Mouse (Mus musculus): ENCODE measurements around the gene Gm17581. TPM values are rescaled to one million over a fixed set of nuclear protein-coding genes. Genes with fewer than 3 reads are reported as not detected.

Gm17581 gene
- total RNA-seq (2023) = not detected

DNA sequence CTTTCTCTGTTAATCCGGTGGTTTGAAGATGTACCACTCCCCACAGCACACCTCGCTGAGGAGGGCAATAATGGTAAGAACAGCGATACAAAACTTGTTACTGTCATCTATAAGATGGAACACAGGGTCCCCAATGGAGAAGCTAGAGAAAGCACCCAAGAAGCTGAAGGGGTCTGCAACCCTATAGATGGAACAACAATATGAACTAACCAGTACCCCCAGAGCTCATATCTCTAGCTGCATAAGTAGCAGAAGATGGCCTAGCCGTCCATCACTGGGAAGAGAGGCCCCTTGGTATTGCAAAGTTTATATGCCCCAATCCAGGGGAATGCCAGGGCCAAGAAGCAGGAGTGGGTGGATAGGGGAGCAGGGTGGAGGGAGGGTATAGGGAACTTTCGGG is at the start of gene Gm17581:
Gene Gm17581, minus strand, starts transcription at position 101 of the 400 bp plus-strand sequence.

DNA sequence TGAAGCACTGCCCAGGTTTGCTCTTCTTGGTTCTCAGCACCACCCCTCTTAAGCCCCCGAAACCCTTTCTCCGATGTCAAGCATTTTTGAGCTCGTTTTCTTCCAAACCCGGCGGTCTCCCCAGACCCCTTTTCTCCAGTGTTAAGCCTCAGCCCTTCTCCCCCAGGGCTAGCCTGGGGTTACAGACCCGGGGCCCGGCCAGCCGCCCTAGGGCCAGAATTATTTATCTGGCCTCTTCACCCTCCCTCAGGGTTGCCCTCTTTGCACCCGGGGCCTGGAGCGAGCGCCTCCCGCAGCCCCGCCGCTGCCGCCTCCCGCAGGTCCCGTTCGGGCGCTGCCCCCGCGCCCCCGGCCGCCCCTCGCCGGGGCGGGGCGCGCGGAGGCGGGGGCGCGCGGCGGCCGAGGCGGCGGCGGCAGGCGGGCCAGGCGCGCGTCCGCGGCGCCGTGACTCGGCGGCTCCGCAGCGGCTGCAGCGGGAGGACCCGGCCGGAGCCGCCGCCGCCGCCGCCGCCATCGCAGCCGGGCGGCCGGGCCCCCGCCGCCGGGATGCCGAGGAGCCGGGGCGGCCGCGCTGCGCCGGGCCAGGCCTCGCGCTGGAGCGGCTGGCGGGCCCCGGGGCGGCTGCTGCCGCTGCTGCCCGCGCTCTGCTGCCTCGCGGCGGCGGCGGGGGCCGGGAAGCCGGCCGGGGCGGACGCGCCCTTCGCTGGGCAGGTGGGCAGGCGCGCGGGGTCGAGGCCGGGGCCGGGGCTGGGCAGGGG is 39.4 kb upstream of the Gm17581 start, which contains the start of gene Mmp24:
Gene Mmp24, plus strand, starts transcription at position 416 of the 758 bp plus-strand sequence.

DNA sequence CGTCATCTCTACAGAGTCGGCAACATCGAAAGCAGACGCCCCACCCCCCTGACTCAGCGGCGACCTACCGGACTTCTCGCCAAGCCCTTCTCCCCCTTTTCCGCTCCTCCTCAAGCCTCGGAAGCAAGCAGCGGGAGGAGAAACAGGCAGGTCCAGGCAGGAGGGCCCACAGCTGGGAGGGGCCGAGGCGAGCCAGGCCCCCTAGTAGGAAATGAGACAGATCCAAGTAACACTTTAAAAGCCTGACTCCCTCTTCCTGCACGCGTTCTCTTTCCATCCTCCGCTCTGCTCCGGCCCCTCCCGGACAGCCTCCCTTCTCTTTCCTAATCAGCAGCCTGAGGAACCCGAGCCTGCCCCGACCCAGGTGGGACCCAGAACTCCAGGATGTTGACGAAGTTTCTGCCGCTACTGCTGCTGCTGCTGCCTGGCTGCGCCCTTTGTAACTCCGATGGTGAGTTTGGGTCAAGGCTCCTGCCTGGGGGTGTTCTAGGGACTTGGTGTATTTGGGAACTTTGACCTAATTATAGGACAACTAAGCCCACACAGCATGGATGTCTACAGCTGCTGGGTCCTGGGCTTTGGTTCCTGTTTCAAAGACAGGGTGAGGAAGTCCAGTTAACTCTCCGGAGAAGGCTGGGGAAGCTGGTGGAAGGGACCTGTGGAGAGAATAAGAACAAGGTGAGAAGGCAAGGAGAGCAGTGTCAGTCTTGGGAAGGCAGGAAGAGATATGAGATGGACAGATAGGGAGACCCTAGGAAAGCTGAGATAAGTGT is 15.5 kb upstream of the Gm17581 start, which contains the start of gene Procr:
Gene Procr, plus strand, starts transcription at position 104 of the 773 bp plus-strand sequence.

DNA sequence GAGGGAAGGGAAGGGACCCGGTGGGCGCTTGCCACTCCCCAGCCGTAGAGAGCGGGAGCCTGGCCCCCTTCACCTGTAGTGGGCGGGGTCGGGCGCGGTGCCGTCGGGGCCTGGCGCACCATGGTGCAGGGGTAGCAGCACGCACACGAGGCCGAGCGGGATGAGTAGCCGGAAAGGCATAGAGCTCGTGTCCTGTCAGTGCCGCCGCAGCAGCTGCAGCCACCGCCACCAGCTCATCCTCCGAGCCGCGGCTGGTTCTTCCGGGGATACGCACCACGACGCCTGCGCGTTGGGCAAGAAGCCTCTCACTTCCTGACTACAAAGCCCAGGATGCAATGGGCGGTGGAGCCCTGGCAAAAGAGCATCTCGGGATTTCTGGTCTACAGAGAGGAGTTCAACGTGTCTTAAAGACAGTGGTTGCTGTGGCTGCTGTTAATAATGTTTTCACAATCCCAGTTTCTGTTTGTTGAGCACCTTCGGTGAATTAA is 6.5 kb downstream of the Gm17581 start, which contains the start of gene Edem2:
Gene Edem2, minus strand, starts transcription at position 318 of the 488 bp plus-strand sequence.

DNA sequence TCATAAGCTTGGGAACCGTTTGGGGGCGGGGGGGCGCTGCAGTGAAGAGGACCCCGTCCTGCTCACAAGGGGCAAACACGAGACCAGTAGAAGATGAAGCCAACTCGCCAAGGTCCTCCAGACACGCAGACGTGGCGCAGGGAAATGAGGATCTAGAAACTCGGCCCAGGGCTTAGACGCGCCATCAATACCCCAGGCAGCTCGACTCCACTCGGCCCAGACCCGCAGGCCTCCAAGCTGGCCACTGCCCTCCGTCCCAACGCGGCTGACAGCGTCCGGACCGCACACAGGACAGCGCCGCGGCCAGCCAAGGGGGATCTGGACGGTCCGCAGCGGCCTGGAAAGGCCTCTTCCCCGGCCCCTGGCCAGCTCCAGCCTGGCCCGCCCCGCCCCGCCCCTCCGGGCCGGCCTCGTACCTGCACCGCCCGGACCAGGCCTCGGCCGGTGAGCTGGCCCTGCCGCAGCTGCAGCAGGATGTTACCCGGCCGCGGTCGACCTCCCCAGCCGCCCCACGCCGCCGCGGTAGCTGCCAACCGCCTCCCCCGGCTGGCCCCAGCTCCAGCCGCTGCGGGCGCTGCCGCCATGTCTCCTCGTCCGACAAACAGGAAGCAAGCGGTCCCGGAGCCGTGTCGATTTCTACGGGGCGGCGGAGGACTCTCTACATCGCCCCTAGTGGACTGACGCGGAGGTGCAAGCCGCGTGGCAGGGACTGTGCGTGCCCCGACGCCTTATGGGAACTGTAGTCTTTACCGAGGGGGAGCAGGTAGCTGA is 43.8 kb downstream of the Gm17581 start, which contains the start of gene Trpc4ap:
Gene Trpc4ap, minus strand, starts transcription at position 662 of the 771 bp plus-strand sequence.

Other genes starting within 250 kb of the Gm17581 start
- 1 to 10 TPM; 7.1 to 7.5 TPM for gene Acss2, start 217.9 kb downstream of the Gm17581 start, total RNA-seq (2023)
- gene Ggt7, start 217.6 kb downstream of the Gm17581 start, total RNA-seq (2023) = not detected
- gene Gss, start 143.1 kb downstream of the Gm17581 start, total RNA-seq (2023) = 10 to 100 TPM; 10.1 to 14.1 TPM
- not detected for gene Myh7b, start 124.7 kb downstream of the Gm17581 start, total RNA-seq (2023)
- gene Trpc4ap, start 43.5 kb downstream of the Gm17581 start, total RNA-seq (2023) = 100 to 1,000 TPM; 135 to 144 TPM
- gene Edem2, start 6.4 kb downstream of the Gm17581 start, total RNA-seq (2023) = 10 to 100 TPM; 38.4 to 39.7 TPM
- gene Procr, start 15.3 kb upstream of the Gm17581 start, total RNA-seq (2023) = not detected
- gene Mmp24, start 39.5 kb upstream of the Gm17581 start, total RNA-seq (2023) = not detected
- gene BC029722, start 83.6 kb upstream of the Gm17581 start, total RNA-seq (2023) = 1 to 10 TPM; 8.1 to 8.5 TPM
- 10 to 100 TPM; 83.0 to 91.9 TPM for gene Eif6, start 91.1 kb upstream of the Gm17581 start, total RNA-seq (2023)
- not detected for gene Fam83c, start 99.0 kb upstream of the Gm17581 start, total RNA-seq (2023)
- 10 to 100 TPM; 11.3 to 12.6 TPM for gene Uqcc1, start 194.4 kb upstream of the Gm17581 start, total RNA-seq (2023)
- gene Gm15557, start 204.9 kb upstream of the Gm17581 start, total RNA-seq (2023) = not detected
- gene Gdf5, start 209.5 kb upstream of the Gm17581 start, total RNA-seq (2023) = not detected
- 10 to 100 TPM; 56.6 to 70.4 TPM for gene Cep250, start 220.6 kb upstream of the Gm17581 start, total RNA-seq (2023)

Measured in neutrophil, adult 59 days (primary cell).